Mouse (Mus musculus): ENCODE measurements at regions not wholly inside any gene's neighbourhood (a gene's known extent, or its start where the extent isn't known, plus 50 kb on each side); places are given as distances from the start of the nearest gene placed in this dataset.
A peak's percentile ranks its signal among the peaks of the same experiment; 100 is the strongest.

- H3K4me3 ChIP-seq = no peak overlapping the region
- no peaks in the 10 kb centered on the region for H3K9me3 ChIP-seq
- 67% methylated on average over 2 of the region's 2 CpGs for WGBS
- no peak overlapping the region for H3K9ac ChIP-seq
- no peak overlapping the region for H3K4me2 ChIP-seq
- no peaks in the 10 kb centered on the region for H3K36me3 ChIP-seq
- H3K27ac ChIP-seq = no peak overlapping the region
- H3K4me1 ChIP-seq (replicated peaks) = no peaks in the 10 kb centered on the region
- ATAC-seq (ENCODE audit: low FRiP score) = no peak
- no peaks in the 10 kb centered on the region for H3K27me3 ChIP-seq
Observed at GRCm38 (mm10) chr12:16122353-16123127, 305.8 kb upstream of the Trib2 start.

- 88% methylated on average over 6 of the region's 6 CpGs for WGBS
- Histone ChIP-seq H3K4me1 (replicated peaks) (no peaks in the 10 kb centered on the region), H3K9me3 (no peaks in the 10 kb centered on the region), H3K27me3 (no peaks in the 10 kb centered on the region), H3K27ac (no peak overlapping the region), H3K4me2 (no peak overlapping the region), H3K36me3 (no peaks in the 10 kb centered on the region), H3K9ac (no peak overlapping the region), H3K4me3 (no peak overlapping the region)
- no peak for ATAC-seq (ENCODE audit: low FRiP score)
Observed at GRCm38 (mm10) chr12:16121787-16122186, 305.1 kb upstream of the Trib2 start.

- Histone ChIP-seq H3K4me3 (no peak overlapping the region), H3K4me2 (no peak overlapping the region), H3K27me3 (no peaks in the 10 kb centered on the region), H3K36me3 (no peaks in the 10 kb centered on the region), H3K9ac (no peak overlapping the region), H3K4me1 (replicated peaks) (no peaks in the 10 kb centered on the region), H3K27ac (no peak overlapping the region), H3K9me3 (no peaks in the 10 kb centered on the region)
- ATAC-seq (ENCODE audit: low FRiP score) = no peak
Observed at GRCm38 (mm10) chr12:16118710-16119109, 302.0 kb upstream of the Trib2 start.

DNA sequence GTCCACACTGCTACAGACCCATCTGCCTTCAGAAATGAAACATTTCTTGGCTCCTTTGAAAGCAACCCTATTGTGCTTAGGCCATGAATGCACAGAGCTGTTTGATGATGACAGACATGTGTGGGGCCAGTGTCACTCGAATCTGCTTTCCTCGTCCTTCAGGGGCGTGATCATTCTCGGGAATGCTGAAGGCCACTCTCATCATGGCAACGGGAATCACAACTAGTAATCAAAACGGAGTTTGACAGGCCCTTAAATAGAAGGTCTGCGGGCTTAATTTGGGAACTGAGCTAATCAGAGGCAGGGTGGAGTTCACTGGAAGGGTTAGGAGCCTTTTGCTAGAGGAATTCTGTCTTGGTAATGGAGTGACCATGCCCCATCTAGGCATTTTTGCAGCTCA lies 290.2 kb upstream of the Trib2 start:
- 65% methylated on average over 7 of the region's 7 CpGs for WGBS
- Histone ChIP-seq H3K36me3 (no peaks in the 10 kb centered on the region), H3K4me3 (no peak overlapping the region), H3K27ac (no peak overlapping the region), H3K4me1 (replicated peaks) (no peaks in the 10 kb centered on the region), H3K4me2 (no peak overlapping the region), H3K9me3 (no peaks in the 10 kb centered on the region), H3K9ac (no peak overlapping the region), H3K27me3 (no peaks in the 10 kb centered on the region)
- ATAC-seq (ENCODE audit: low FRiP score) = no peak

- no peaks in the 10 kb centered on the region for H3K27me3 ChIP-seq
Observed at GRCm38 (mm10) chr12:16098840-16099239, 282.1 kb upstream of the Trib2 start.

GRCm38 (mm10) chr12:16092643-16093042 lies 275.9 kb upstream of the Trib2 start:
- H3K4me2 ChIP-seq = no peak overlapping the region
- WGBS = 70% methylated on average over 3 of the region's 3 CpGs
- H3K27ac ChIP-seq = no peak overlapping the region
- H3K4me3 ChIP-seq = no peak overlapping the region
- no peaks in the 10 kb centered on the region for H3K27me3 ChIP-seq
- no peaks in the 10 kb centered on the region for H3K9me3 ChIP-seq
- H3K4me1 ChIP-seq (replicated peaks) = peaks cover 9% of the 10 kb centered on the region
- H3K36me3 ChIP-seq = no peaks in the 10 kb centered on the region
- ATAC-seq (ENCODE audit: low FRiP score) = no peak
- H3K9ac ChIP-seq = no peak overlapping the region

More at GRCm38 (mm10) chr12:16098840-16099239, 282.1 kb upstream of the Trib2 start:
- WGBS = 94% methylated on average over 7 of the region's 7 CpGs
- H3K36me3 ChIP-seq = no peaks in the 10 kb centered on the region
- no peak overlapping the region for H3K4me2 ChIP-seq
- no peak overlapping the region for H3K9ac ChIP-seq
- no peak overlapping the region for H3K27ac ChIP-seq
- H3K4me3 ChIP-seq = no peak overlapping the region
- H3K4me1 ChIP-seq (replicated peaks) = no peaks in the 10 kb centered on the region
- no peaks in the 10 kb centered on the region for H3K9me3 ChIP-seq
- ATAC-seq (ENCODE audit: low FRiP score) = no peak

- Histone ChIP-seq H3K4me1 (replicated peaks) (peaks cover 9% of the 10 kb centered on the region), H3K27me3 (no peaks in the 10 kb centered on the region), H3K9ac (no peak overlapping the region), H3K36me3 (no peaks in the 10 kb centered on the region), H3K9me3 (no peaks in the 10 kb centered on the region), H3K4me2 (peak overlapping the region; percentile 21; the same call in 1 of the 2 replicates), H3K27ac (peak overlapping the region; percentile 46; the same call in 1 of the 2 replicates), H3K4me3 (no peak overlapping the region)
- WGBS = 6% methylated on average over 6 of the region's 6 CpGs
- ATAC-seq (ENCODE audit: low FRiP score) = peak; percentile 61; the same call in 1 of the 2 replicates
Observed at GRCm38 (mm10) chr12:16091336-16091735, 274.6 kb upstream of the Trib2 start.

DNA sequence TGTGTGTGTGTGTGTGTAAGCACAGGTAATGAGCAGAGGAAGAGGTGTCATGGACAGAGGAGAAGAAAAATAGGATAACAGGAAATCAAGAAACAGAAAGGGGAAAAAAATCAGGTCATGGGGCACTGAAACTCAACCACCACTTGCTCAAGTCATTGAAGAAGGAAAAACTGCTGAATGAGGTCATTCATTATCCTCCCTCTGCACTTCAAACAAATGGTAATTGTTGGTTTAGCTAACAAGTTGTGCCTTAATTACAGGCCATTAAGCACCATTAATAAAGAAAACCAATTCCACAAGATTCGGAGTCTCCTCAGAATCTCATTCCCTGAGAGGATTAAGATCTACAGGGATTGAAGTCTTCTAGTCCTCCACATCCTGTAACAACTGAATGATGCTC lies 266.5 kb upstream of the Trib2 start:
- no peaks in the 10 kb centered on the region for H3K36me3 ChIP-seq

DNA sequence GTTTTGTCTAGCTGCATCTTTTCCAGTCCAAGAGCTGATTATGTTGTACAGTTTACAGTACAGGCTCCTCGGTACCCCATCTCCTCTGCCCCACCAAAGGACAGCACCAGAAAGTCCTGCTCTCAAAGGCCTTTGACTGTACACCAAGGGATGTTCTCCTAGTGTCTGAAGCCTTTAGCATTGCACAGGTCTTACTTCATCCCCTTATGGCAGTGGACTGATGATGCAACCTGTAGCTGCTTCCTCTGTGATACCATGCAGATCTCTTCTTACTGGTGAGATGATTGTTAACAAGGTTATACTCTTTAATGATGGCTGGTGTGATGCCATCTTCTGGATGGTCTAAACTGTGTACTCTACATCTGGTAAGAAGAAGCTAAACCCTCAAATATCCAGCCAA lies 260.5 kb upstream of the Trib2 start:
- no peak overlapping the region for H3K9ac ChIP-seq
- ATAC-seq (ENCODE audit: low FRiP score) = no peak

More for the DNA sequence above, 266.5 kb upstream of the Trib2 start:
- H3K4me2 ChIP-seq = no peak overlapping the region
- no peak overlapping the region for H3K9ac ChIP-seq
- H3K4me3 ChIP-seq = no peak overlapping the region
- 56% methylated on average over 1 of the region's 1 CpGs for WGBS
- no peaks in the 10 kb centered on the region for H3K27me3 ChIP-seq
- no peak overlapping the region for H3K27ac ChIP-seq
- H3K4me1 ChIP-seq (replicated peaks) = no peaks in the 10 kb centered on the region
- ATAC-seq (ENCODE audit: low FRiP score) = no peak
- no peaks in the 10 kb centered on the region for H3K9me3 ChIP-seq

GRCm38 (mm10) chr12:16075962-16076361 lies 259.2 kb upstream of the Trib2 start:
- H3K9me3 ChIP-seq = no peaks in the 10 kb centered on the region
- ATAC-seq (ENCODE audit: low FRiP score) = no peak
- 81% methylated on average over 2 of the region's 2 CpGs for WGBS

More for the DNA sequence above, 260.5 kb upstream of the Trib2 start:
- H3K4me2 ChIP-seq = no peak overlapping the region
- no peaks in the 10 kb centered on the region for H3K4me1 ChIP-seq (replicated peaks)
- no peaks in the 10 kb centered on the region for H3K36me3 ChIP-seq
- no peaks in the 10 kb centered on the region for H3K9me3 ChIP-seq
- H3K27me3 ChIP-seq = no peaks in the 10 kb centered on the region
- no peak overlapping the region for H3K27ac ChIP-seq
- WGBS = 94% methylated on average over 1 of the region's 1 CpGs
- no peak overlapping the region for H3K4me3 ChIP-seq

GRCm38 (mm10) chr12:16068940-16069339 lies 252.2 kb upstream of the Trib2 start:
- H3K27ac ChIP-seq = no peak overlapping the region
- no peak for ATAC-seq (ENCODE audit: low FRiP score)
- 94% methylated on average over 13 of the region's 13 CpGs for WGBS
- no peaks in the 10 kb centered on the region for H3K27me3 ChIP-seq
- H3K9ac ChIP-seq = no peak overlapping the region
- H3K9me3 ChIP-seq = no peaks in the 10 kb centered on the region
- no peaks in the 10 kb centered on the region for H3K36me3 ChIP-seq
- no peaks in the 10 kb centered on the region for H3K4me1 ChIP-seq (replicated peaks)
- H3K4me2 ChIP-seq = no peak overlapping the region
- H3K4me3 ChIP-seq = no peak overlapping the region

More at GRCm38 (mm10) chr12:16075962-16076361, 259.2 kb upstream of the Trib2 start:
- Histone ChIP-seq H3K9ac (no peak overlapping the region), H3K4me1 (replicated peaks) (no peaks in the 10 kb centered on the region), H3K27ac (no peak overlapping the region), H3K4me3 (no peak overlapping the region), H3K36me3 (no peaks in the 10 kb centered on the region), H3K27me3 (no peaks in the 10 kb centered on the region), H3K4me2 (no peak overlapping the region)

DNA sequence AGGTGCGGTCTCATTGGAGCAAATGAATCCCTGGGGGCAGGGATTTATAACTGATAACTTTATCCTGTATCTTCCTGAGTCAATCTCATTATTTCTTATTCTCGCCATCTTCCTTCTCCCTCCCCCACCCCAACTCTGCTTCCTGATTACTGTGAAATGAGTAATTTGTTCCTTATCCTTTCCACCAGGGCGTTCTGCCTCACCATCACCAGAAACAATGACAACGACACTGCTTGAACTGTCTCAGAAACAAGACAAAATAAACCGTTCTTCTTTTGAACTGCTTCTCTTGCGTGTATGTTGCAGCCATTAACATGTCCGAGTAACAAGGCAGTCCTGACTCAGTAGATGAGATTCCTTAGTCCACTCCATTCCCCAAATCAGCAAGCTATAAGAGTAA lies 246.0 kb upstream of the Trib2 start:
- no peaks in the 10 kb centered on the region for H3K27me3 ChIP-seq
- H3K4me1 ChIP-seq (replicated peaks) = no peaks in the 10 kb centered on the region
- WGBS = 83% methylated on average over 7 of the region's 7 CpGs
- H3K4me3 ChIP-seq = no peak overlapping the region
- no peak for ATAC-seq (ENCODE audit: low FRiP score)
- H3K9me3 ChIP-seq = no peaks in the 10 kb centered on the region
- H3K9ac ChIP-seq = no peak overlapping the region
- no peaks in the 10 kb centered on the region for H3K36me3 ChIP-seq
- H3K27ac ChIP-seq = no peak overlapping the region
- H3K4me2 ChIP-seq = no peak overlapping the region

DNA sequence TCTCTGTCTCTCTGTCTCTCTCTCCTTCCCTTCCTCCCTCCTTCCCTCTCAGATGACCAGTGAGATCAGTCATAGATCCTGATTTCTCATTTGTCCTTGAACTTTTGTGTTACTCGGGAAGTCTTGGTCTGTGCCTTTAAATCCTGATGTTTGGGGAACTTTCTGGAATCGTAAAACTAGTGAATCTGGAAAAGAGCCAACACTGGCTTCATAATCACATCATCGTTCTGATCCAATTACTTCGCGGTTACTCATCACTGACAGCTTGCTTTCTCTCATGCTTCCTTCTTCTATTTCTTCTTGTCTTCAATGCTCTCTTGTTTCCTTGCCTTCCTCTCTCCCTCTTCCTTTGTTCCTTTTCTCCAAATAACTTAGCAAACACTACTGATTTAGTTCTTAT lies 243.7 kb upstream of the Trib2 start:
- Histone ChIP-seq H3K27ac (no peak overlapping the region), H3K4me2 (no peak overlapping the region), H3K4me1 (replicated peaks) (no peaks in the 10 kb centered on the region), H3K27me3 (no peaks in the 10 kb centered on the region), H3K9ac (no peak overlapping the region), H3K4me3 (no peak overlapping the region), H3K9me3 (no peaks in the 10 kb centered on the region), H3K36me3 (no peaks in the 10 kb centered on the region)
- ATAC-seq (ENCODE audit: low FRiP score) = no peak
- 77% methylated on average over 5 of the region's 5 CpGs for WGBS

Data from hindbrain, embryonic 13.5 days (tissue).